Mouse (Mus musculus) embryonic stem cell, embryonic (primary cell): ENCODE results near the gene Gpr156.
"Not testable (repeated sequence)": the region's sequence is repeated elsewhere in the genome, so short reads cannot be mapped to it uniquely, and the experiment has no call there.

Source experiments
- CTCF ChIA-PET, 4 experiments: fragments of 300-600 bp in 2 of 4; fragments of 350-600 bp in 2 of 4; sonication (Branson Sonifier 250); formaldehyde crosslinking; loops; one replicate each; lab custom pipeline; 2022; ENCODE audit warnings: inconsistent platforms in 2 of 4; lab: Charles Lee
- POLR2A ChIA-PET, 4 experiments: fragments of 300-600 bp in 2 of 4; fragments of 350-600 bp in 2 of 4; sonication (Branson Sonifier 250); formaldehyde crosslinking; loops; one replicate each; lab custom pipeline; 2022; ENCODE audit warnings: antibody characterized with exemption in 4 of 4, inconsistent platforms in 1 of 4; lab: Charles Lee

The Gpr156 gene

DNA sequence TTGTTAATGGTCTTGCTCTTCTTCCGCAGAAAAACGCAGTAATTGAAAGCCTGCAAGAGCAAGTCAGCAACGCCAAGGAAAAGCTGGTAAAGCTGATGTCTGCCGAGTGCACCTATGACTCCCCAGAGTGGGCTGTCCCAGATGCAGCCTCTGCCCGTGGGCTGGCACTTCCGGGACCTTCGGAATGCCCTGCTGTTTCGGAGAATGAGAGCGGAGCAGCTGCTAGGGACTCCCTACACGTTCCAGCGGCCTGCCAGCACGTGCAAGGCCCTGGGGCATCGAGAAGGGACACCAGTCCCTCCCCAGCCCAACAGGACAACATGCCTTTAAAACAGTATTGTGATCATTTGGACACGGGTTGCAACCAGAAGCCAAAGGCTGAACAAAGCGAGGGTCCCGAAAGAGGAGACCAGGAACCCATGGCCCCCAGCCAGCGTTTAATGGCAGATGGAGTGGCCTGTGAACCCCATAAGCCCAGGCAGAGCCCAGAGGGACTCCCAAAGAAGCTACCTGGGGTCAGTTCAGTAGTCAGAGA, 88.3 kb downstream of the Gpr156 start:
- CTCF ChIA-PET, result interaction anchor here in 3 of 4 experiments (1.2 to 2.1 kb wide), 3 partner anchors 10 kb away, joined by 6 to 11 read pairs (median 8); no protein-coding TSS in a partner anchor

DNA sequence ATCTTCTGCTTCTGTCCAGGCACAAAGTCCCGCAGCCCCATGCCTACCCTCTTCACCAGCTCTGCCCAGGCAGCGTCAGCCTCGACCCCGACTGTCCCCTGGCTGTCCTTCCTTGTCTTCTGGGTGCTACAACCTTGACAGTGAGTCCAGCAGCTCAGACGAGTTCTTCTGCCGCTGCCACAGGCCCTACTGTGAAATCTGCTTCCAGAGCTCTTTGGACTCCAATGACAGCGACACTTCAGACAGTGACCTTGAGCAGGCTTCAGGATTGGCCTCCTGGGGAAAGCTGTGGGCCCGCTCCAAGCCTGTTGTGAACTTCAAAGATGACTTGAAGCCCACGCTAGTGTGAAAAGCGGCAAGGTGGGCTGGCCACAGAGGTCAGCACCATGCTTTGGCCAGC, 89.2 kb downstream of the Gpr156 start:
- ChIA-PET POLR2A (interaction anchor here in 2 of 4 experiments (0.5 to 1.8 kb wide), 4 partner anchors 12 to 83 kb away, joined by 3 to 6 read pairs (median 4); partner anchors contain the start of gene Gsk3b (in 2 of the 2)), CTCF (interaction anchor here in 3 of 4 experiments (1.2 to 2.1 kb wide), 3 partner anchors 11 kb away, joined by 6 to 11 read pairs (median 8); no protein-coding TSS in a partner anchor)

More for the DNA sequence above, 88.3 kb downstream of the Gpr156 start:
- POLR2A ChIA-PET, result interaction anchor here in 3 of 4 experiments (0.5 to 1.8 kb wide), 6 partner anchors 8 to 128 kb away, joined by 3 to 6 read pairs (median 4); partner anchors contain the start of gene Gsk3b (in 2 of the 3)

DNA sequence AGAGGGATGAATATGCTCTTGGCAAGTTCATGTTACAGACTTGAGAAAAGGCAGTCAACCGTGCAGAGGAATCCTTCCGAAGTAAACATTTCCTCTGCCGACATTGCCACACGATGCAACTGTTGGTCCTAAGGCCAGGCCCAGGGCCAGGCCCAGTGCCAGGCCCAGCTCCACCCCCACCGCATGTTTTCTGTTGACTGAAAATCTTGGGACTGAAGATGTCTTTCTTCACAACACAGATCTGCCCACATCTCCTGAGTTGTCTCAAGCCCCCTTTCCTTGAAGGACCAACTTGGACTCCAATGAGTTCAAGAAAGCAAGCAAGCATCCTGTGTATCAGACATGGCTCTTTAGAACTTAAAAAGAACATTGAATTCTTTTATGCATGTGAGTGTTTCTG, 92.1 kb downstream of the Gpr156 start:
- POLR2A ChIA-PET, result no interaction called here
- CTCF ChIA-PET, result no interaction called here

DNA sequence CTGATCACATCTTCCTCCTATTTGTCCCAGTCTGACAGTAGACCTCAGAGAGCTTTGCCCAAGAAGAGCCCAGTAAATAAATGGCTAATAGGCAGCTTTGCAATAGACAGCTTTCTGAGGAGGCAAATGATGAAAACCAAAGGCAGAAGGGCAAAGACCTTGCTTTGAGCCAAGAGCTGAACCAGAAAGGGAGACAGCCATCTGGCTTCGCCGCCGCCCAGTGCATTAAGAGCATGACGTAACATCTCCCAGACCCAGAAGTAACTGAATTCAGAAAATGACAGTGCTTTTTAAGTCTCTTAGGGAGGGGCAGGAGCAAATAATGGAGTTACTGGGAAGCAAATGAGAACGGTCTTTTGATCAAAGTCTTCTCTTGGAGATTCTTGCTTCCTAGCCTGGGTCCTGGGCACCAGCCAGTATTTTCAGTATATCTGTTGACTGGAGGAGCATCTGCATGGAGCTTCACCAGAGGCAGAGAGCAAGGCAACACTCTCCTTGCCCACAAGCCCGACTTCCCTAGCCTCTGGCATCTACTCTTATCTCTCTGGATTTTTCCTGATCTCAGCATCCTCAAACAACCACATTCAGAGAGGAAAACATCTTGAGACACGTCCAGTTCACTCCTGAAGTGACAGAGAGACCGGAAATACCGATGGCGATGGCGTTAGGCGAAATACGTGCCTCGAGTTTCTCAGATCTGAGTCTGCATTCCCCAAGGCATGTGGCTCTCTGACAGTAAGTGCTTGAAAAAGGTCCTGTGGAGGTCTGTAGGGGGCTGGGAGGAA, 92.9 kb downstream of the Gpr156 start:
- POLR2A ChIA-PET, result interaction anchor here in 1 of 4 experiments (1.3 kb wide), 1 partner anchor 79 kb away, joined by 3 read pairs; the partner anchor contains the start of gene Gsk3b
- CTCF ChIA-PET, result interaction anchor here in 1 of 4 experiments (1.3 kb wide), 1 partner anchor 14 kb away, joined by 3 read pairs; no protein-coding TSS in a partner anchor

DNA sequence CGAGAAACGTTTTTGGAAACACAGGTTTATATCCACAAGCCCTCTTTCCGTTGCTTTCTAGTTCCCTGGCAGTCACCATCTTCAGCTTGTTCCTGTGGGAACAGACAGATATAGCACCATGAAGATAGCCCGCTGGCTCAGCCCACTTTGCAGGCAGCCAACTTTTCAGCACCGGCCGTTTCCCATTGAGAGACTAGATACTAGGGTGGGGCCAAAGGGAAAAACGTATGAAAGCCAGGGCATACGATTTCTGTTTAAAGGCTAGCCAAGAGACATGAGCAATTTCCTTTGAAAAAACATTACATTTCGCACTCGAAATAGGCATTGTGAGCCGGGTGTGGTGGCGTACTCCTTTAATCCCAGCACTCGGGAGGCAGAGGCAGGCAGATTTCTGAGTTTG, 95.2 kb downstream of the Gpr156 start:
- ChIA-PET POLR2A (no interaction called here), CTCF (interaction anchor here in 1 of 4 experiments (2.0 kb wide), 1 partner anchor 17 kb away, joined by 4 read pairs; no protein-coding TSS in a partner anchor)

DNA sequence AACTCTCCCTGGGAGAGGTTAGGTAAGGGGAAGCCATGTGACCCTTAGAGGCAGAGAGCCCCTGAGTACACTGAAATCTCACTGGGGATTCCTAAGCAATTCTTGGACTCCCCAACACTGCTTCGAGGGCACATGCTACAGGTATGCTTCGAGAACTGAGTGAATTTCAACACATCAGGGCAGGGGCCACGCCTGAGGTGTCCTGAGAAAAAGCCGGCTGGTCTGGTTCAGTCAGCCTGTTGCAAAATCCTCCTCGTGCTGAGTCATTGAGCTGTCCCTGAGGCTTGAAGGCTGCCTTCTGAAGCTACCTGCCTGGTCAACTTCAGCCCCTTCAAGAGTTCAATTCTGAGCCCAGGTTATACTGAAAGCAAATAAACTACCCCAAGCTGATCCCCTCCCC, 96.1 kb downstream of the Gpr156 start:
- POLR2A ChIA-PET, result interaction anchor here in 2 of 4 experiments (1.1 to 1.8 kb wide), 4 partner anchors 8 to 89 kb away, joined by 3 to 7 read pairs (median 4); partner anchors contain the start of gene Gsk3b (in 2 of the 2)
- CTCF ChIA-PET, result interaction anchor here in 3 of 4 experiments (0.7 to 2.0 kb wide), 3 partner anchors 18 to 185 kb away, joined by 3 to 6 read pairs (median 4); no protein-coding TSS in a partner anchor

- CTCF ChIA-PET, result interaction anchor here in 3 of 4 experiments (0.6 to 2.0 kb wide), 4 partner anchors 18 to 184 kb away, joined by 3 to 6 read pairs (median 4); no protein-coding TSS in a partner anchor
Measured at GRCm38 (mm10) chr16:38012891-38013290, 96.6 kb downstream of the Gpr156 start.

DNA sequence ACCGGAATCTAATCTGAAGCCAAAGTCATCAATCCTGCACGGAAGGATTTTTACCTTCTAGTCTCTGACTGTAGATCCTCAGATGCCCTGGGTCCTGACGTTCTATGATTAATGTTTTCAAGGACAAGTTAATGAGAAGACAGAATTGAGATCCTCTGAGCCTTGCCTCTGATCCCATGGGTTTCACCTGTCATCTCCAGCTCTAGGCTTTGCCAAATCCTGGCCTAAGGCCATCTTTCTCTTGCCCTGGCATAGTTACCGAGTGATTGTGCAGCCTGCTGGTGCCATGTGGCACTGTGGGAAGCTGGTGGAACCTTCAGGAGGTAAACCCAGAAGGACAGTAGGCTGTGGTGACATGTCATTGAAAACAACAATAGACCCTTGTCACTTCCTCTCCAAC, 98.7 kb downstream of the Gpr156 start:
- POLR2A ChIA-PET, result interaction anchor here in 1 of 4 experiments (0.5 kb wide), 1 partner anchor 63 kb away, joined by 8 read pairs; no protein-coding TSS in a partner anchor
- CTCF ChIA-PET, result no interaction called here

More at GRCm38 (mm10) chr16:38012891-38013290, 96.6 kb downstream of the Gpr156 start:
- POLR2A ChIA-PET, result interaction anchor here in 2 of 4 experiments (1.1 to 1.8 kb wide), 4 partner anchors 9 to 89 kb away, joined by 3 to 7 read pairs (median 4); partner anchors contain the start of gene Gsk3b (in 2 of the 2)

GRCm38 (mm10) chr16:38016928-38017524, 100.7 kb downstream of the Gpr156 start:
- ChIA-PET POLR2A (interaction anchor here in 1 of 4 experiments (0.9 kb wide), 1 partner anchor 17 kb away, joined by 3 read pairs; no protein-coding TSS in a partner anchor), CTCF (no interaction called here)

DNA sequence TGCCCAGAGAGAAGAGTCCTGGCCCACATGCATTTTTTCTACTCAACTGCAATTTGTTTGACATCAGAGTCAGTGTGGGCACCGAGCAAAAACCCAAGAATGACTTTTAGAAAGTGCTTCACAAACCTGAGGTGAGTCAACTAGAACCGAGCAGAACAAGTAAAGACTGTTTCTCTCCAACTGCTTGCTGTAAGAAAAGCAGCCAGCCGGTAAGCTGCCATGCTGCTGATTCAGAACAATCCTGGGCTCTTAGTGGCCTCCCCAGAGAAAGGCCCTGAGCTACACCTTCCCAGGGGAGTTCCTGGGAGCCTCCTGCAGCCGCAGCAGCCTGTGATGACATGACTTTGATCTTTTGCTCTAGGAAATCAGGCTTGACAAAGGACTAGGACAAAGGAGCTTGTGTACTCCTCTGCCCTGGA, 101.7 kb downstream of the Gpr156 start:
- CTCF ChIA-PET, result interaction anchor here in 1 of 4 experiments (1.1 kb wide), 1 partner anchor 14 kb away, joined by 5 read pairs; no protein-coding TSS in a partner anchor
- POLR2A ChIA-PET, result interaction anchor here in 2 of 4 experiments (0.7 to 0.9 kb wide), 2 partner anchors 18 to 672 kb away, joined by 3 read pairs; no protein-coding TSS in a partner anchor

DNA sequence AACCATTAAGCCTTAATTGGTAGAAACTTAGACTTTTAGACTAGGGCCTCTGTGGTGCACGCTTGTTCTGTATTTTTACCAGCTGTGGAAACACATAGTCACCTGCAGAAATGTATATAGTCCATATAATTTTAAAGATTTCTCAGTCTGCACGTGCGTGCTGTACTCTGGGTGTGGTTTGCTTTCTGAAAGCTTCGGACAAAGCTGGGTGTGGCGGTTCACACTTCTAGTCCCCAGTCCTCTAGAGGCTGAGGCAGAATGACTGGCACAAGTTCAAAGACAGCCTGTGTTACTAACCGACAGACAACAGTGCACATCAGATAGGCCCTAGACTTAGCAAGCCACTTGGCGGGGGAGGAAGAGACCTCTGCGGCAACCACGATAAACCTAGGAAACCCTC, 116.3 kb downstream of the Gpr156 start:
- CTCF ChIA-PET, result interaction anchor here in 3 of 4 experiments (0.6 to 1.8 kb wide), 6 partner anchors 15 to 165 kb away, joined by 3 to 8 read pairs (median 5); no protein-coding TSS in a partner anchor
- POLR2A ChIA-PET, result interaction anchor here in 3 of 4 experiments (0.6 to 1.4 kb wide), 4 partner anchors 56 to 219 kb away, joined by 3 to 4 read pairs (median 3); partner anchors contain the start of gene Gsk3b (in 1 of the 3)

DNA sequence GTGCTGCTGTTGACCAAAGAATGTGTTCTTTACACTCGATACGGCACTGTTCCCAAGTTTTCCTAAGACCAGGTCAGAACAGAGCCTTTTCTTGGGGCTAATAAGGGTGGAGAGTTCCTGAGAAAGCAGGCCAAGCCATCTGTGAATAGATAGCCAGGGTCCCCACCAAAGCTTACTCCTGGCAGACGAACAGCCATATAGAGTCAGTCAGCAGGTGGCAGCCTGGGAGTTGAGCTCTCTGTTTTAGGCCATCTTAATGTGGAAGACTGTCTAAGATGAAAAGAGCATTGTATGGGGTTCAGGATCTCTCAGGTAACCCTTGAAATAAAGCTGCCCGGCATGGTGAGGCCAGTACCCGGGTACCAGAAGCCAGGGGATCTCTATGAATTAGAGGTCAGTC, 116.8 kb downstream of the Gpr156 start:
- POLR2A ChIA-PET, result interaction anchor here in 3 of 4 experiments (0.7 to 1.4 kb wide), 3 partner anchors 55 to 93 kb away, joined by 3 to 4 read pairs (median 3); partner anchors contain the start of gene Gsk3b (in 1 of the 3)
- CTCF ChIA-PET, result interaction anchor here in 3 of 4 experiments (0.5 to 1.8 kb wide), 6 partner anchors 87 to 822 kb away, joined by 3 to 8 read pairs (median 4); no protein-coding TSS in a partner anchor

DNA sequence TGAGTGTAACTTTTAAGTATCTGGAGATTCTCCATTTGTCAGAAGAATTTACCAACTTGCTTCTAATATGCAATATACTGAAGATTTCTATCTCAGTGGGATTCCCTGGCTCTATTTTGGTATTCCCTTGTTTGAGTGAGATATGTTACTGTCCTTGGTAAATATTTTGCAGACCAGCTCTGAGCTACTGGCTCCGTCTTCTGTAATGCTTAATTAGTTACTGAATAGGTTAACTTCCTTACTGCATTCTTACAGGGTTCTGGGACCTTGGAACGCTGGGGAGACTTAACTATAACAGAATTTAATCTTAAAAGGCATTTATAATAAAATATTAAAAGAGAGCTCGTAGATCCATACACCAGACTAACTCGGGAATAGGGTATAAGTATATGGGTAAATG, 121.8 kb downstream of the Gpr156 start:
- CTCF ChIA-PET, result not testable (repeated sequence)
- POLR2A ChIA-PET, result interaction anchor here in 1 of 4 experiments (0.5 kb wide), 1 partner anchor 461 kb away, joined by 3 read pairs; no protein-coding TSS in a partner anchor

DNA sequence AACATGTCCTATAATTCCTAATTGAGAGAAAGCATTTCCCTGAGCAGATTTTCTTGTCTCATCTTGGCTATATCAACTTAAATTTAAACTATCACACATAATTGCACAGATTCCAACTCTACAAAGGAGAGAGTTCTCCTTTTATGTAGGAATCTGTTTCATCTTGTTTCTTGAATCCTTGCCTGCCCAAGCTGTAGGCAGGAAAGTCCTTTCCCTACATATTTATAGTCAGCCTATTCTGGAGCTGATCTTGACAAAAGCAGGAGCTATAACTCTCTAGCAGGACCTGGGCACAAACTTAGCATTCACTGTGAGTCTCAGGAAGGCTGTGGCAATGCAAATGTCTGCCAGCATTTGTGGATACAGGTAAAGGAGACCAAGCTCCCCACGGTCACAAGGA, 125.9 kb downstream of the Gpr156 start:
- ChIA-PET POLR2A (interaction anchor here in 1 of 4 experiments (0.6 kb wide), 1 partner anchor 47 kb away, joined by 3 read pairs; the partner anchor contains the start of gene Gsk3b), CTCF (no interaction called here)

- POLR2A ChIA-PET, result no interaction called here
- CTCF ChIA-PET, result interaction anchor here in 1 of 4 experiments (0.7 kb wide), 1 partner anchor 1114 kb away, joined by 3 read pairs; no protein-coding TSS in a partner anchor
Measured at GRCm38 (mm10) chr16:38044551-38044950, 128.3 kb downstream of the Gpr156 start.

DNA sequence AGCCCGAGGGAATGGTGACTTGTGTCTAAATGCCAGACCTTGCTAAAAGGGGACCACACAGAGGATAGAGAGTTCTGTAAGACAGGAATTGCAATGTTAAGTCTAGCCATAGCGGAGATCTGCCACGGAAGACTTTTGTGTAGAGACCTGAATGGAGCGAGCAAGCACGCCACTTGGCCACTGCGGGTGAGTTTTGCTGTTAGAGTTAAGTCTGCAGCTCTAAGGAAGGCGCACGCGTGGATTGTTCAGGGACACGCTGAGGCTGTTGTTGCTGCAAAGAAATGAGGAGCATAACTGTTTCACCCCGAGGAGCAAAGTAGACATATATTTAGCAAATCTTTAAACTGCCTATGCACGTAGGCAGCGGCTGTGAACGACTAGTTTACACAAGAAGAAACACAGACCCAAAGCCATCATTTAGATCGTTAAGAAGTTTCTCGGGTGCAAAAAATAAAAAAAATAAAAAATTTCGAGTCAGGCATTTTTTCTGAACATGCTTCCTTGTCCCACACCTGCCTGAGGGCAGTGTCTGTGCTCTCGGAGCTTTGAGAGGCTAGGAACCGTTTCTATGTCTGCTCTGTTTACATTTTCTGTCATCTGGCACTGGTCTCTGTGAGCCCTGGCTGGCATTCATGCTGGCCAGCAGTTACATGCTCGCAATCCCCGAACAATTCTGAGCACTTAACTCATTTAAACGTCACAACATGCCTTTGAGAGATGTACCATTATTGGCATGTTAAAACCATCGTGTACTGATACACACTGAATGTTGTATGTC, 131.7 kb downstream of the Gpr156 start:
- ChIA-PET CTCF (no interaction called here), POLR2A (interaction anchor here in 2 of 4 experiments (1.0 to 1.5 kb wide), 3 partner anchors 40 to 42 kb away, joined by 3 to 4 read pairs (median 3); partner anchors contain the start of gene Gsk3b (in 2 of the 2))
